Mouse (Mus musculus): ENCODE results near the gene Bpifb5.
"Not testable (repeated sequence)": the region's sequence is repeated elsewhere in the genome, so short reads cannot be mapped to it uniquely, and the experiment has no call there.

Gene Bpifb5

GRCm38 (mm10) chr2:154240771-154241170 is 17.2 kb downstream of the Bpifb5 start:
- DNase-seq (ENCODE audit: low spot score): no peak

- not testable (repeated sequence) for DNase-seq (ENCODE audit: low spot score)
These were observed 19.2 kb downstream of the Bpifb5 start for GRCm38 (mm10) chr2:154242726-154243125.

- DNase-seq (ENCODE audit: low spot score): no peak
These were observed 20.0 kb downstream of the Bpifb5 start for GRCm38 (mm10) chr2:154243356-154244036.

GRCm38 (mm10) chr2:154245322-154245721 is 21.8 kb downstream of the Bpifb5 start:
- DNase-seq (ENCODE audit: low spot score): no peak

- DNase-seq (ENCODE audit: low spot score): not testable (repeated sequence)
These were observed 31.7 kb downstream of the Bpifb5 start for GRCm38 (mm10) chr2:154255254-154255653.

GRCm38 (mm10) chr2:154255770-154256169 is 32.2 kb downstream of the Bpifb5 start:
- no peak for DNase-seq (ENCODE audit: low spot score)

- DNase-seq (ENCODE audit: low spot score): not testable (repeated sequence)
These were observed 34.0 kb downstream of the Bpifb5 start, which contains the start of gene Bpifb9a for GRCm38 (mm10) chr2:154257554-154257953. Gene Bpifb9a, plus strand, starts transcription at chr2:154257854.

GRCm38 (mm10) chr2:154264397-154264796 is 40.9 kb downstream of the Bpifb5 start:
- not testable (repeated sequence) for DNase-seq (ENCODE audit: low spot score)
